Mouse (Mus musculus) mouse embryonic stem cell (cell line): Measurements from ENCODE around the gene 5730596B20Rik.

Source experiments
- in situ Hi-C, 2 experiments: fragments of 300-500 bp; cut with MboI; formaldehyde crosslinking; loops; 1 replicate in 1 of 2; 3 replicates in 1 of 2; pipeline ENCODE4 v1.14.3; 2019 to 2020; ENCODE audit warnings: low sequenced_read_pairs in 2 of 2, low pct_unique_long_range_greater_than_20kb in 1 of 2, mixed read lengths in 1 of 2; ENCODE audit not compliant: unreplicated experiment in 1 of 2

The 5730596B20Rik gene

GRCm38 (mm10) chr6:52160511-52161335 is 16.6 kb upstream of the 5730596B20Rik start:
- in situ Hi-C loops = no loop called here

GRCm38 (mm10) chr6:52161336-52162092 is 15.8 kb upstream of the 5730596B20Rik start:
- in situ Hi-C loops = no loop called here

- in situ Hi-C loops = no loop called here
These were observed 15.3 kb upstream of the 5730596B20Rik start for GRCm38 (mm10) chr6:52162093-52162380.

- in situ Hi-C loops = no loop called here
These were observed 14.5 kb upstream of the 5730596B20Rik start for GRCm38 (mm10) chr6:52162611-52163365.

- in situ Hi-C loops = no loop called here
These were observed 13.8 kb upstream of the 5730596B20Rik start for GRCm38 (mm10) chr6:52163366-52164031.

- in situ Hi-C loops = no loop called here
These were observed 13.2 kb upstream of the 5730596B20Rik start for GRCm38 (mm10) chr6:52164051-52164625.

GRCm38 (mm10) chr6:52164626-52165440 is 12.5 kb upstream of the 5730596B20Rik start, which contains the start of gene Hoxa2:
TSS of gene Hoxa2 (minus strand) at chr6:52164831.
- in situ Hi-C loops = loop anchor here in 1 of 2 experiments (5.0 kb wide), 1 partner anchor 82 kb away; the partner anchor contains the start of gene Hoxa11

- in situ Hi-C loops = loop anchor here in 1 of 2 experiments (5.0 kb wide), 1 partner anchor 82 kb away; the partner anchor contains the start of gene Hoxa11
These were observed 11.6 kb upstream of the 5730596B20Rik start for GRCm38 (mm10) chr6:52165441-52166370.

GRCm38 (mm10) chr6:52166431-52167077 is 10.7 kb upstream of the 5730596B20Rik start:
- in situ Hi-C loops = loop anchor here in 1 of 2 experiments (5.0 kb wide), 1 partner anchor 81 kb away; the partner anchor contains the start of gene Hoxa11

GRCm38 (mm10) chr6:52167176-52167575 is 10.1 kb upstream of the 5730596B20Rik start:
- in situ Hi-C loops = loop anchor here in 1 of 2 experiments (5.0 kb wide), 1 partner anchor 80 kb away; the partner anchor contains the start of gene Hoxa11

GRCm38 (mm10) chr6:52167736-52168161 is 9.5 kb upstream of the 5730596B20Rik start:
- in situ Hi-C loops = loop anchor here in 1 of 2 experiments (5.0 kb wide), 1 partner anchor 80 kb away; the partner anchor contains the start of gene Hoxa11

GRCm38 (mm10) chr6:52168191-52169055 is 8.9 kb upstream of the 5730596B20Rik start:
- in situ Hi-C loops = loop anchor here in 1 of 2 experiments (5.0 kb wide), 1 partner anchor 79 kb away; the partner anchor contains the start of gene Hoxa11

- in situ Hi-C loops = loop anchor here in 1 of 2 experiments (5.0 kb wide), 1 partner anchor 78 kb away; the partner anchor contains the start of gene Hoxa11
These were observed 7.7 kb upstream of the 5730596B20Rik start for GRCm38 (mm10) chr6:52169499-52170165.
